Mouse (Mus musculus) urinary bladder, postnatal 25 days (tissue): Measurements from ENCODE around the gene Cd3d.

ENCODE experiments used
- DNase-seq: peaks from one replicate; pipeline ENCODE4 v3.0.0; 2022; ENCODE audit warnings: low spot score

Gene Cd3d

DNA sequence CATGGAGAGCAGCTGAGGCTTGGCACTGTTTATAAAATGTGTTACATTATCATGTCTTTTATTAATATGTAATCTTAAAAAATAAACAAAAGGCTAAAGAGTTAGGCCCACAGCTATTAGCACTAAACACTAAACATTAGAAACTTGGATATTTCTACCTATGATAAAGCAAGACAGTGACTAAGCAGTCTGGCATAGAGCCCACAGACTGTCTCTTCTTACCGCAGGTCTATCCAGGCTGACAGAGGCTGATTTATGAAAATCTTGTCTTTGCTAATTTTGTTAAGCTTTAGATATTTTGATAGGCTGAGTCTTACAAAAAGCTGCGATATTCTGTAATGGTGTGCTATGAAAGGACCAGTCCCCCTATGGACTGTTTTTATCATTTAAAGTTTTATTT lies 11.7 kb downstream of the Cd3d start:
- DNase-seq = no peak

DNA sequence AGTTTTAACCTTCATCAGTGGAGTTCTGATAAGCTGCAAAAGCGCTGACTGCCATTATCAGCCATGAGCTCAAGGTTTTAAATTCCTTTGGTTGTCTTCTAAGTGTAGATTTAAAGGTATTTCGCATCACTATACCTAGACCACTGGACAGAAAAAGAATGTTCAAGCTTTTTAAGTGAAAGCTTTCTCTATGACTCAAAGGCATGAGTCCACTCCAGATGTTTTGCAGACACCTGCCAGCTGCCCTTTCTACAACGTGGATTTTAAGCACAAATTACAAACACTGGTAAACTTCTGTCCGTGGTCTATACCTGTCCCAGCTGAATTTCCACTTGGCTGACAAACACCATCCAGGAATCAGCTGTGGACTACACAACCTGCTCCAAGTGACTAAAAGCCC lies 13.4 kb downstream of the Cd3d start:
- no peak for DNase-seq

DNA sequence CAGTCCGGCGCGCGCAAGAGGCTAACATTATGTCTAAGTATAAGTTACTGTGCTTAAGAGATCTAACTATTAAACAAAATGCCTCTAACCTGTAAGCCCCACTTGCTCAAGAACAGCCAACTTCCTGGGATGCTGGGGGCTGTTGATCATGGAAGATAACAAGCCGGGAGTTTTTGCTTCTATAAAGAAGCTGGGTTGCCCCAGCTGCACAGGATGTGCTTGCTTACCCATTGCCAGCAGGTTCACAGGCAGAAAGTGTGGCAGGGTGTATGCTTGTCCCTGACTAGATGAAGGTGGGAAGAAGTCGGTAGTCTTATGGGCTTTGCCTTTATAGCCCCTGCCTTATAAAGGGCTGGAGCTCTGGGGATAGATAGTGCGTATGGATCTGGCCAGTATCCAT lies 15.0 kb downstream of the Cd3d start:
- no peak for DNase-seq

DNA sequence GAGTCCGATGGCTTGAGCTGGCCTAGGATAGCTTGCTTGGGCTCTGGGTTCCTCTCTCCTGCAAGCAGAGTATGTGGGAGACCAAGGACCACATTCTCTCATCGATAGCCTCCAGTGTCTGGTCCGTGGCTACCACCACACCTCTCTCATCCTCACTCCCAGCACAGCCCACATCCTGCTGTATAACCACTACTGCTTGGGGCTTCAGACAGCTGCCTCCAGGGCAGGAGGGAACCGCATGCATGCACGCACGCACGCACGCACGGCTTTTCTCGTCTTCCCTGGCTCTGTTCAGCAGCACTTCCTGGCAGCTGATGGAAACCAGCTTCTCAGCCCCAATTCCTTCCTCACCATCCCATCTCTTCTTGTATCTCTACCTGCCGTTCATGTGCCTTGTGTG lies 16.6 kb downstream of the Cd3d start:
- no peak for DNase-seq

DNA sequence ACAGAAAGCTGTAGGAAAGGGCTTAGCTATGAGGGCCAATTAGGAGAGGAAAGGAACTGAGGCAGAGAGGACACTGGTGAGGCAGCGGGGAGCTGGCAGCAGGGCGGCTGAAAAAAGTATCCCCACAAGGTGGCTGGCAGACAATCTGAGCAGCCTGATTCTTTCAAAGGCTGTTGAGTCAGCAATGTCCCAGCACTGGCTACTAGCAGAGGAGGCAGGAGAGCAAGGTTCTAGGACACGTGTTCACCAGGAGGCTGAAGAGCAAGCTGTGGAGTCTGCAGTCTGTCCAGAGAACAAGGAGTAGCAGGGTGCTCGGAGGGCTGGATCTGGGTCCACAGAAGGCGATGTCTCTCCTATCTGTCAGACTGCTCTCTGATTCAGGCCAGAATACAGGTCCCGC lies 17.6 kb downstream of the Cd3d start:
- no peak for DNase-seq

DNA sequence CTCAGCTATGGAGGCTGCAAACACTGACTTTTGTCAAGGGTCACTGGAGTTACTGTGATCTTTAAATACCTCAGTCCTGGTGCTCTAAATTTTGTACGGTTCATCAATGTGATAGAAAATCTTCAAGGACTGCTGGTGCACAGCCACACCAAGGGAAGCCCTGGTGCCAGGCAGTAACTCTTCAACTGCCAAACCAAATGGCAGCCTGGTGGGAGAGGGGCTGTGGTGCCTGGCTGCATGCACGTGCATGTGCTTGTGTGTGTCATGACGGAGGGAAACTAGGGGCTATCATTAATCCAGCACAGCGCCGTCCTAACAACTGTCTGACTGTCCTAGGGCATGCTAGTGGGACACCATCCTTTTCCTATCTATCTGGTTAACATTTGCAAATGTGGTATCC lies 18.2 kb downstream of the Cd3d start:
- DNase-seq = no peak

DNA sequence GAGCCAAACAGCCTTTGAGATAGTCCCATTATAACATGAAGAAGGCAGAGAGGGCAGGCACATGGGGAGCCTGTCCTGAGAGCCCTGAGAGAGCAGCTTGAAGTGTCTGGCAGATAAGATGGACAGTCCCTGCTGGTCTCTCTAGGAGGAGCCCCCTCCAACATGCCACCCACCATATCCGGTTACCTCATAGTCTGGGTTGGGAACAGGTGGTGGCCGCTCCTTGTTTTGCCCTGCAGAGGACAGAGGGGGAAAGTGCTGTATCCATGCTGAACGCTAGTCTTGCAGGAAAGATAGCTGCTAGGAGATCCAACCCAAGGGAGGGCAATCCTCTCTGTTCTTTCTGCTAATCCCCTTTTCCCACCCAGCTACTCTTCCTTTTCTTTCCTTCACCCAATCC lies 18.7 kb downstream of the Cd3d start:
- DNase-seq = no peak

DNA sequence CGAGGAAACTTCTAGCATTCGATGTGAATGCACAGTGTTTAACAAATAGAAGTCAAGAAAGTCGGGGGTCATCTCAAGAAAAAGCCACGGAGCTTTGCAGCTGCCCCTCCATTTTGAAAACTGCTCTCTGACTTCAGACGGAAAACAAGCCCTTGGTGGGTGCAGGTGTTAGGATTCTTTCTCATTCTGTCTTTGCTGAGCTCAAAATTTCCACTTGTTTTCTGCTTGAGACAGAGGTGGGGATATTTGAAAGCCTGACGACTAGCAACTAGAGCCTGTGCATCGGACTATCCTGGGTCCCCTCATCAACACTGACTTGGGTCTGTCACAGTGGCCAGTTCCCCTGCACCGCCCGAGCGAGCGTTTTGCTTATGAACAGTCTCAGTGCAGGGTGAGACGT lies 25.8 kb downstream of the Cd3d start:
- DNase-seq = no peak

DNA sequence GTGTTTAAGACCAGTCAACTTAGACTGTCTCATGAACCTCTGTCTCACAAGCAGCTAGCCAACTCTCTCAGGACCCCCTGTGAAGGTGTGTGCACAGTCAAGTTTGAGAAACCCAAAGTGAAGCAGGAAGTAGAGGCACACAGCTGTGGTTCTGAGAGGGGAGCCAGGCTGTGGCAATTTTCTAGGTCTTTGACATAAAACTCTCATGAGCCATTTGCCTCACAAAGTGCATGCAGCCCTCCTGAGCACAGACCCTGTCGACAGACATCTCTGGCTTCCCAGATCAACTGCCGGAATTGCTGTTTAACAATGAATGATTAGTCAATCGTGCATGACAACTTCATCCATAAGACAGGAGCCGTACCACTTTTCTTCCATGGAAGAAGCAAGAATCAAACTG lies 26.8 kb downstream of the Cd3d start:
- DNase-seq = no peak

DNA sequence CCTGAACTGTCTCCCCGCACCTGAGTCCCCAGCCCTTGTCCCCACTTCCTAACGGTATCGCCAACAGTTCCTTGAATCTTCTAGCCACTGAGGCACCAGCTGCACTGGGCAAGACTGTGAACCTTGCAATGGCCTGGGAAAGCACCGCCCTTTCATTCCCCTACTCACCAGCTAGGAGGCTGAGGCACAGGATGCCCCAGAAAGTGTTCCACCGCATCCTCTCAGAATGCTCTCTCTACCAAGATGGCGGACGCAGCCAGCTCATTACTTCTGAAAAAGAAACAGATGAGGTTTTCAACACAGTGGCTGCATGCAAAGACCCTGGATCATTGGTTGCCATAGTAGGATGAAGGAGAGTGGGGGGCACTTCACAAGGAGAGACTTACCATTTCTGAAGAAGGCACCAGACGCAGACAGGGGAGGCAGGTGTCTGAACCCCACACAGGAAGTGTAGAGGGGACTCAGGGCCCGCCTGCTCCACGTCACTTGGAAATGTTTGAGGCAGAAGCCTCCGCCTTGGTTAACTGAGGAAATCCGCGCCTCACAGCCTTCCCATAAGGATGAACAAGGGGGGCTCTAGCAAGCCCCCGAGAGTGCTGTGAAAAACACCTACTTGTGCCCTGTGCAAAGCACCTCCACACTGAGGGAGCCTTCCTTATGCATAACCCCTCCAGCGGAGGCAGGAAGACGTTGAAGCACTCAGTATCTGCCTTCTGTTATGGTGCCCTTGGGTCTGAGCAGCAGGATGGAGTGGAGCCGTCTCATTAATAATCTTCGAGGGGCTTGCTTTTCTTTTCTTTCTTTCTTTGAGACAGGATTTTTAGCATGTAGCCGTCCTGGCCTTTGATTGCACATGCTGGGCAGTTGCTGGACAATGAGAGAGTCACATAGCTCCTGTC lies 27.8 kb downstream of the Cd3d start, which contains the start of gene Cd3e:
TSS of gene Cd3e (minus strand) at position 448 of the 899 bp plus-strand sequence.
- no peak for DNase-seq

DNA sequence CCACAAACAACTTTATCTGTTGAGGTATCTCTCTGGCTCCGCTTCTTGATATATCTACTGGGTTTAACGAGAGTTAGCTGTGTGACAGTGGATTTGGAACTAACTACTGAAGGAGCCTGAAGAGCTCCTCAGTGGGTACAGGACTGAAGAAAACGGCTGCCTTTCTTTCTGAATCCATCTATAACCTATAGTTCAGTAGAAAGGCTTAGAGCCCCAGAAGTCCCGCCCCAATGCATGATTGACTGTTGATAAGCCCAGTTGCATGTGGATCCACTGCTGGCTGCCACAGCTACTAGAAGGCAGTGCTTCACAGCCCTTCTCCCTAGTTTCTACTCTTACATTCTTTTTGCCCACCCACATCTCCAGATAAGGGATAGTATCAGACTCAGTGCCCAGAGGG lies 28.9 kb downstream of the Cd3d start:
- no peak for DNase-seq

DNA sequence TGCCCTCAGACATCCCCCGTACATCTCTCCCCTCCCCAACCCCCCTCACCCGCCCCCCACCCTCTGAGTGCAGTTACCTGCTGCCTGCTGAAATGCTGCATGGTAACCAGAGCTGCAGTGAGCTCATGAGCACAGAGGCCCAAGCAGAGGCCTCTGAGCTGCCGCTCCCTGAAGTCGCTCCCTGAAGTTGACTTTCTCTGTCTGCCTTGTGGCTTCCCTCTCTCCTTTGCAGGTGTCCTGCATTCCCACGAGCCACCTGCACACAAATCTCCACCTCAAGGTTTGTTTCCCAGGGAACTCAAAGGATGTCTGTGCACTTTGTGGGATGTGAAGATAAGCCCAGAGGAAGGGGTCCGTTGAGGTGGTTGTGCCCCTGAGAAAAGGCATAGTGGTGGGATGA lies 29.7 kb downstream of the Cd3d start:
- no peak for DNase-seq

DNA sequence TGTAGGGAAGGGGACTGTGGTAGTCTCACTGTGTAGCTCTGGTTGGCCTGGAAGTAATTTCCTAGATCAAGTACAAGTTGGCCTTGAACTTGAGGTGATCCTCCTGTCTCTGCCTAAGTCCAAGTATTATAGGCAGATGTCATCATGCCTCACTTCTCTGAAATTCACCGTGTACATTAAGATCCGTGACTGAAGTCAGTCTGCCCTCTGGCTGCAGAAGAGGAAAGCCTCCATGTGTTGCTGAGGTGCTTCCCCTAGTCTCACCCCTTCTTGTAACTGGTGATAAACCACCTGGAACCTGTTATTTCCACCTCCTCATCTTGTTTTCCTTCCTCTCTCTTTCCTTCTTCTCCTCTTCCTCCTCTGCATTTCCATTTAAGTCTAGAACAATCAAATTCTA lies 33.3 kb downstream of the Cd3d start:
- DNase-seq = no peak

DNA sequence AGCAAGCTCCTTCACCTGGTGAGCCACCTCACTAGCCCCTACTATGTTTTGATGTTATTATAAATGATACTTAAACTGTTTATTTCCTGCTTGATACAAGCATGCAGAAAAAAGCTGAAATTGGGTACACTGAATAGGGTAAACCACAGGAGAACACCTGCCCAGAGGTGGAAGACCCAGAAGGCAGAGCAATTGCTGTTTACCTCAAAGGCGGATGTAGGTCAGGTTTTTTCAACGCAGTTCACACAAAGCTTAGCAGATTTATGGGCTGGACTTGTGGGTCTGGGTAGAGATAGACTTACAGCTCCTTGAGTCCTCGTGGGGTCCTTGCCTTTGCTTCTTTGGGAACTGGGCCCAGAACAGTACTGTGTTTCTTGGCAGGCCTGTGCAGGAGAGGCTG lies 34.3 kb downstream of the Cd3d start:
- DNase-seq = no peak

DNA sequence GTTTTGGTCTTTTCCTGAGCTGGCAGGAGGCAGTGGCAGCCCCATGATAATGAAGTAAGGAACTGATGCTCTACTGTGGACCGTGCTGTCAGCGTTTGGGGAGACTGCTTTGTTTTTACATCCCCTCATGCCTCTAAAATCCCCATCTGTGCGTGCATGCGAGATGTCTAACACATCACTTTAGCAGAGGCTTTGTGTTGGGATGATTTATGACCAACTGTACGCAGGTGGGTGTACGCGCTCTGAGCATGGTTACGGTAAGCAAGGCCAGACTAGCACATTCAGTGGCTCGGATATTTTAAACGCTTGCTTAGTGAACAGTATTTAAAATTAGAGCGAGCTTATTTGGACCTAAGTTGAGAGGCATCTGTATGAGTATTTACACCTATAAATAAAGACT lies 36.4 kb downstream of the Cd3d start:
- DNase-seq = no peak

DNA sequence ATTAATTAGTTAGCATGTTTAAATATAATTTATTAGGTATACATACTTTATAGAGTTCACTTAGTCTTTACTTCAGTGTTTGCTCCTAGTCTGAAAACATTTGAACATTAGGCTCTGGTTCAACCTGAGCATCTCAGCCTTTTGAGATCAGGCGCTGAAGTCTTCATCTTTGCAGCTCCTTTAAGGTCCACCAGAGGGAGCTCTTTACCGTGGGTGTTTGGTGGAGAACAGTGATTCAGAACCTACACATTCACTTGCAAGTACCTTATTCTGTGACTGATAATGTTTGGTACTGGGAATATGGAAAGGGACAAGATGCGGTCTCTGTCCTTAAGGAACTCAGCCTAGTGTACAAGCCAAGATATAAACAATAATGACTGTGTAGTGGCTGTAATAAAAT lies 41.2 kb downstream of the Cd3d start:
- peak; percentile 54 for DNase-seq

DNA sequence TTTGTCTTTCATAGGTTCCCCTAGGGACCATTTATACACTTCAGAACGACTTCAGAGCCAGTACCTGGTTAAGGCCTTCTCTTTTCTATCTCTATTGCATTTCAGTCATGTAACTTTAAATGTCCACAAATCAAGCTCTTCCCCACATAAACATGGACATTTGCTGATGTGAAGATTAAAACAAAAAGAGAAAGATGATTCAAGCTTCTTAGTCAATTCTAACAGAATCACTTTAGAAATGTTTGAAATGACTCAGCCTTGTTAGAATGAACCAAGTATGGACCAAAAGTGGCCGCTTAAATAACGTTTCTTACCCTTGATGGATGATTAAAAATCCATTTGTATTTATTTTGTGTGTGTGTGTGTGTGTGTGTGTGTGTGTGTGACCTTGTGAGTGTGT lies 42.1 kb downstream of the Cd3d start:
- no peak for DNase-seq

DNA sequence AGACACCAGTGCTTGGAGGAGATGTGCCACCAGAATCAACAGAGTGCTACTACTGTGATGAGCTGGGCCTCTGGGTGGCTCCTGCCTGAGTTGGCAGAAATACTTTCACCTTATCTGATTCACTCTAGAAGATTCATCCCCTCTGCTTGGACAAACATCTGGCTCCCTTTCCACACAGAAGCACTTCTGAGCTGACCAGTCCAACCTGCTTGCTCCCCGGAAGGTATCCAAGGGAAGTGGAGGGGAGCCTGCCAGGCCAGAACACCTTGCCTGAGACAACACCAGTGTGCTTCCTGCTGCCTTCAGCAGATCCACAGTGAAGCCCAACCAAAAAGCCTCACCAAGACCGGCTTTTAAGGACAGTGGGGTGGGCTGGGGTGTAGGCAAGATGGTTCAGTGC lies 42.6 kb downstream of the Cd3d start:
- DNase-seq = peak; percentile 40

DNA sequence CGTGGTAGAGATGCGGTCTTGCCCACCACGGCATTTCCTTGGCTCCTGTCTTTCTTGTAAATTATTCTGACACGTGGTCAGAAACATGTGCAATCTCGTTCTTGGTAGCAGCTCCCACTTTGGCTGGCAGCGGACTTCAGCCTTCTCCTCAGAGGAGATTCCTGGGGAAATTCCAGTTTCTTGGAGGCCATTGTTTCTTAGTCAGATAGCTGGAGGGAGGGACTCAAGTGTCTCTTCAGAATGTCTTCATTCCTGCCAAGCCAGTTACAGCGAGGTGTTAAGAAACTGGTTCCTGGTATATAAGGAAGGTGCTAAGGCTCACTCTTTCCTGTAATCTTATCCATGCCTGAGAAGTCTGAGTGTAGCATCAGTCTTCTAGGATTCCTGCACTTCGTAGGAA lies 45.8 kb downstream of the Cd3d start:
- DNase-seq = no peak

DNA sequence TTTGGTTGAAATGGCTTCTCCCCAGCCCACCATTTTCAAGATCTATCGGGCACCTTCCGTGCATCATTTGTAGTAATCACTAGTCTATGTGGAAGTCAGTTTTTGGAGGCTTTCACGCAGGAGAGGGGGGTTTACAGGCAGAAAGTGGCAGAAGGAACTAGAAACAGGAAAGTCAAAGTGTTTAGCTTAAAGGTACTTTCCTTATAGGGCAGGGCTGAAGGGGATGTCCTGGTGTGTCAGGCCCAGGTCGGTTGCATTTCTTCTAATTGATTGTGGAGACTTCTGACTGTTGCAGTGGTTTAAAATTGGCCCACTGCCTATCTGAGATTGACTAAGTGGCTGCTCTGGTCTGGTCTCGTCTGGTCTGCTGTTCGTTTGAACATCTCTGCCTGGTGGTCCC lies 48.8 kb downstream of the Cd3d start:
- no peak for DNase-seq

DNA sequence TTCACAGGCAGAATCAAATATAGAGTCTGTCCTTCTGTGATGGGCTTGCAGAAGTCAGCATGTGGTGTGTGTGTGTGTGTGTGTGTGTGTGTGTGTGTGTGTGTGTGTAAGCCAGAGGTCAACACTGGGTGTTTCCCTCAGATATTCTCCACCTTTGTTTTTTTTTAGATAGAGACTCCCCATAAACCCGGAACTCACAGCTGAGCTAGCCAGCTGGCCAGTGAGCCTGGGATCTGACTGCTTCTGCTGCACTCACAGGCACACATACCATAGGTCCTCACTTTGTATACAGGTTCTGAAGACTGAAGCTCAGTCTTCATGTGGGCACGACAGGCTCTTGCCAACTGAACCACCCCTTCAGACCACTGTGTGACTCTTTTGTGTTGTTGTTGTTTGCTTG lies 50.7 kb downstream of the Cd3d start:
- DNase-seq = no peak

DNA sequence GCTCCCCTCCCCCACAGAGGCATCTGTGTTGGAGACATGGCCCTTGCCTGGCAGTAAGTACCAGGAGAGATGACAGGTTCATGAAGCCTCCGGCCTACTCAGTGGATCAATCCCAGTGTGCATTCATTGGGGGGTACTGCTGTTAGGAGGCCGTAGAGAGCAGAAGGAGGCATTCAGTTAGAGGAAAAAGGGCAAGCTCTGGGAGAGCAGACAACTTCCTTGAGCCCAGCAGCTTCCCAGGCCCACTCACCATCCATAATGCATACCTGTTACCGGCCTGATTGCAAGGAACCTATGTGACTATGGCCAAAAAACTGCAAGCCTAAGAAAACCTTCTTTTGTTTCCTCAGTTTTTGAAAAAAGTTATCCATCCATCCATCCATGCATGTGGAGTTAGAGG lies 52.9 kb downstream of the Cd3d start:
- DNase-seq = no peak
